Mouse (Mus musculus) kidney, adult 9 months (tissue): Measurements from ENCODE around the gene Dcbld1.
"Not testable (repeated sequence)": the region's sequence is repeated elsewhere in the genome, so short reads cannot be mapped to it uniquely, and the experiment has no call there.

ENCODE experiments used
- DNase-seq: peaks from one replicate; pipeline ENCODE4 v3.0.0; 2022

Gene Dcbld1

DNA sequence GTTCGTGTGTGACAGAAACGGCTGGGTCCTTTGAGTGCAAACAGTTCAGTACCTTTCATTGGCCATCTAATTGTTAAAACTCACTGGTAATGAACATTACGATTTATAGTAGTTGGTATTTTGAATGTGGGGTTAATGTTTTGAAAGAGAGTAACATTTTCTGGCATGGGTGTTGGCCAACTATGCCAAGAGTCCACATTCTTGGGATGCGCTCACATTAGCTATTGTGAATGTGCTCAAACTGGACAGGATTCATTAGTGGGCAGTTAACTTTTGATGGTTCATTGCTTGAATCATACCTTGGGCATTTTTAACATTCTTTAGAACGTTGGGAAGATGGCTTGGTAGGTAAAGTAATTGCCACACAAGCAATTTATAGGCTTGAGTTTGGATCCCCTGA lies 30.7 kb downstream of the Dcbld1 start:
- DNase-seq: peak; percentile 77

GRCm38 (mm10) chr10:52268879-52269278 lies 35.5 kb downstream of the Dcbld1 start:
- no peak for DNase-seq

GRCm38 (mm10) chr10:52271385-52271784 lies 38.0 kb downstream of the Dcbld1 start:
- no peak for DNase-seq

DNA sequence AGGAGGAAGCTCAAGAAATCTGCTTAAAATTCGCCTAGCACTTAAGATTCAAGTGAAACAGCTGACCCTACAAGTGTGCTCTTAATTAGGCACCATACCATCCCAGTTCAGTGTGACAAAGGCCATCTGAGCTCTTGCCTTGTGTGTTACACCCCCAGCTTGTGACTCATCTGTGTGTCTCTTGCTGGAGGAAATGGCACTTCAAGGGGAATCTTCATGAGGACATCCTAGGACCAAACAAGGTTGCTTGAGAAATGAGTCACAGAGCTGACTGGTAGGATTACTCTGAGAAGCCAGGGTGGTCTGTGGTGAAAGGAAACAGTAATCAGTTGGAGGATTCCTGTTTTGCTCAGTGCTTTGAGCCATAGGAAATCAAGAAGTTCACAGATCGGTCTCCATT lies 39.6 kb downstream of the Dcbld1 start:
- DNase-seq: no peak

DNA sequence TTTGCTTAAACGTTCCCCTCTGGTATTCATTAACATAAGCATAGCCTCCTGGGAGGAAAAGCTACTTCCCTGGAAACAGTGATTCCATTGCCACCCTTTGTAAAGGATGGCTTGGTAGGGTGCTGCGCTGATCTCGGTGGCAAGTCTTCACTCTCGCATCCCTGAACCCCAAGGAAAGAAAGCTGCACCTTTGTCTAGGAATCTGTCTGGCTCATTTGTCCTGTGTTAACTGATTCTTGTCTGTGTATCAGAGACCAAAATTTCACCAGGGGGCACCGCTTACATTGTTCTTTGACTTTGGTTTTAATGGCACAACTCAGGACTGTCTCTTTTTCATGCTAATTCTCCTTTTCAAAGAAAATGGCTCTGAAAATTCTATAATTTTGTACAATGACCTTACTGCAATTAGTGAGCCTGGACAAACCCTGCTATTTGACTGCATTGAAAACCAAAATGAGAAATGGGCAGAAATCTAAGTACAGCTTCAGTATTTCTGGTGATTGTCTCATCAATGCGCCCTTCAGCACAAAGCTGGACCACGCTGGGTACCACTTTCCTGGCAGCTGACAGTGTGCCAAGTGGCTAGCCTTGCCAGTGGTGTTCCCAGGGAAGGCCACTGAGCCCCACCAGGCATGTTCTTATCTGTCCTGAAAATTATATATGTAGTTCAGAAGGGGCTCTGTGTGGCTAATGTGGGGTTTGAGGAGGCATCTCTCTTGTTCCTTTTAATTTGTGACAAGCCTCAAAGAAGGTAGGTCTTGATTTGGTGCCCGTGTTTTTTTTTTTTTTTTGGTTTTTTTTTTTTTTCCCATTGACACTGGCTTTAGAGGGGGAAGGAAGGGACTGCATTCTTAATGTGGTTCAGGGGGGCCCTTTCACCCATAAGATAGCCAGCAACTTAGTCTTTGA lies 40.8 kb downstream of the Dcbld1 start:
- DNase-seq: no peak

GRCm38 (mm10) chr10:52274910-52275604 lies 41.6 kb downstream of the Dcbld1 start:
- peak; percentile 41 for DNase-seq

DNA sequence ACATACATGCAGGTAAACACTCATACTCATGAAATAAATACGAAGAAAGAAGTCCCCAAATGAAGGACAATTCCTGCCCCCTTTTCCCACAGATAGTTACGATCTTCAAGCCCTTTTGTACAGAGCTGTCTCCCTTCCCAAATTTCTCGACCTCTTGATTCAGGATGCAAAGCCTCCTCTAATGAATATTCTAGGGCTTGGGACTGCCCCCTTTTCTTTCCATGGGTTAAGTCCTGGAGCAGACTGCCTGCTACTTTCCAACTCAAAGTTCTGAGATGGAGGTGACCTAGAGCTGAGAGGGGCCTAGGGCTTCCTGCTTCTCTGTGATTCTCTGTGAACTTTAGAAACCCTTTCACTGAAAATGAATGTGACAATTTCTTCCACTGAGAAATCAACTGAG lies 43.2 kb downstream of the Dcbld1 start:
- DNase-seq: no peak

DNA sequence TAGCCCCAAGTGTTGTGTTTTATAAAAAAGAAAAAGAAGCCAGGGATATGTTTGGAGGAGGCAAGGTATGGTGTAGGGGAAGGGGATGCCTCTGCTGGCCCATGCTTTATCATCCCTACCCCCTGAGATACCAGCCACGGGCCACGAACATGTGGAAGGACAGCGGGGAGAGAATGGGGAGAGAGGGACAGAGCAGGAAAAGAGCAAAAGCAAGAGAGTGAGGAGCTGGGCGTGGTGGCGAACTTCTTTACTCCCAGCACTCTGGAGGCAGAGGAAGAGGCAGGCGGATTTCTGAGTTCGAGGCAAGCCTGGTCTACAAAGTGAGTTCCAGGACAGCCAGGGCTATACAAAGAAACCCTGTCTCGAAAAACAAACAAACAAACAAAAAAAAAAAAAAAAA lies 44.1 kb downstream of the Dcbld1 start:
- not testable (repeated sequence) for DNase-seq

GRCm38 (mm10) chr10:52278011-52278434 lies 44.6 kb downstream of the Dcbld1 start:
- DNase-seq: peak; percentile 81

DNA sequence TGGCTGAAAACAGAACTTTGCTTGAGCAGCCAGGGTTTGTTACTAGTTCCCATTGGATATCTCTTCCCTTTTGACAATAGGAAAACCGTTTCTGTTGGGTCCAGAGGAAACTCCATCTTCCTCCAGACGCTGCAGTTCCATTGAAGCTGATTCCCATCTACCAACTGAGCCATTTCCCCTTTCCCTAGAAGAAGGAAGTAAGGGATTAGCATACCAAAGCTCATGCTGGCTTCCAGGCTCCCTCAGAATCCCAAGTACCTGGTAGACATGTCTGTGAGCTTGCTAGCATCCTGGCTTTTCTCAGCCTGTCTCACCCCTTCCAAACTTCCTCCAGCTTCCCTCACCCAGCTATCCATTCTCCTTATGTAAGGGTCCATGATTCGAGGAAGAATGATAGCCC lies 45.4 kb downstream of the Dcbld1 start:
- no peak for DNase-seq

- DNase-seq: no peak
Observed at GRCm38 (mm10) chr10:52279876-52280275, 46.5 kb downstream of the Dcbld1 start.

DNA sequence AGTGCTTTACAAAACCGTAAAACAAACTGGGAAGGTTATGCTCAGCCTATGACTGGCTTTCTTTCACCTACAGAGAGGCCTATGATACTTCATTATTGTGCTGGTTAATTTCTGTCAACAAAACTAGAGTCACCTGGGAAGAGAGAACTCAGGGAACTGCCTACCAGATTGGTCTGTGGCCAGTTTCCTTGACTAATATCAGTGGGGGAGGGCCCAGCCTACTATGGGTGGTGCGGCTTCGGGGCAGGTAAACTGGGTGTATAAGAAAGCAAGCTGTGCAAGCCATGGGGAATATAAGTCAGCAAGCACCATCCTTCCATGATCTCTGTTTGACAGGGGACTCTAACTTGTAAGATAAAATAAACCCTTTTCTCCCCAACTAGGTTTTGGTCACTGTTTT lies 47.2 kb downstream of the Dcbld1 start:
- DNase-seq: peak; percentile 23

GRCm38 (mm10) chr10:52281337-52281736 lies 47.9 kb downstream of the Dcbld1 start:
- peak; percentile 43 for DNase-seq

DNA sequence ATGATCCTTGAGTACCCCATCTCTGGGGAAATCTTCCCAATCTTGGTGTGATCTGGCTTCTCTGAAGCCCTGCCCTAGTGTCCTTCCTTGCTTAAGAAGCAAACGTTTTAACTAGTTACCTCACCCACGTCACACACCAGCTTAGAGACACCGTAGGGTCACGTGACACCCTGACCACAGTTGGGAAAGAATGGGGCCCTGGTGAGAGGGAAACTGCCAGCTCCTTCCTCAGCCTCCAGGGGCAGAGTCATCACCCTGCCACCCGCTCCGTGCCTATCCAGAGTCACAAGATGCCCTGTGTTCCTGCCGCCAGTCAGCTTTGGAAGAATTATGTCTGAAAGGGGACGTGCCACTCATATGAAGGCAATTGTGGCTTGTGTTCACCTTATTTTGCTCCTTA lies 51.2 kb downstream of the Dcbld1 start:
- no peak for DNase-seq

DNA sequence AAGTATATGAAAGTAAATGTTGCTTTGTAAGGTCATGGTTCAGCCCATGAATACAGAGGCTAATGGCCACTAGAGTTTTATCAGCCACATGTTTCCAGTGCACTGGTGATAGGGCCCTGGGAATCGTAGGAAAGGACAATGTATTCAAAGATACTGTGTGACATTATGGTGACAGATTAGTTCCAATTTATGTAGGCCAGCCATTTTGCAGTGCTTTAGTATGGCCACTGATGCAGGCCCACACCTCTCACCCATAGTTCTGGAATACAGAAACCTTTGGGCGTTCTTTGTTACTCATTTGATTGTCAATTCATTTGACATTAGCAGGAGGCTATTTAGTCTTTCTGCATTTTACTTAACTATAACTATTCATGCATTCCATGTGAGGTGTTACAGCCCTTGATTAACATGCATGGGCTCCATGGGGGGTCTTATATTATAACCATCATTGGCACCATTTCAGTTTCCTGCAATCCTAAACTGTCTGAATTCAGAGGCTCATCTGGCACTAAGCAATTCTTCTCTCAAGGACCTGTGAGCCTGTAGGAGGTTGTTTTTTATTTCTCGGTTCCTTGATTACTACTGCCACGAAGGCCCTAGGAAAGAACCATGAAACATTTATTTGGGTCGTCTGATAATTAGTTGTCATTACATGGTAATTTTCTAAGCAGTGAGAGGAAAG lies 54.6 kb downstream of the Dcbld1 start:
- DNase-seq: no peak

DNA sequence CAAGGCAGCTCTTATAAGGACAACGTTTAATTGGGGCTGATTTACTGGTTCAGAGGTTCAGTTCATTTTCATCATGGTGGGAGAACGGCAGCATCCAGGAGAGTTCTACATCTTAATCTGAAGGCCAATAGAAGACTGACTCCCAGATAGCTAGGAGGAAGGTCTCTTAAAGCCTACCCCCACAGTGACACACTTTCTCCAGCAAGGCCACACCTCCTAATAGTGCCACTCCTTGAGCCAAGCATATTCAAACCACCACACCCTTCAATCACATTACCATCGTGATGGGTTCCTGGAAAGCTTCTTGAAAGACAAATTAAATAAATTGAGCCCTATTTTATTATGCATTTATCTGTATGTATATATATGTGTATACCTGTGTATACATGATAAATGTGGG lies 55.8 kb downstream of the Dcbld1 start:
- DNase-seq: no peak

- not testable (repeated sequence) for DNase-seq
Observed at GRCm38 (mm10) chr10:52292391-52292790, 59.0 kb downstream of the Dcbld1 start.

DNA sequence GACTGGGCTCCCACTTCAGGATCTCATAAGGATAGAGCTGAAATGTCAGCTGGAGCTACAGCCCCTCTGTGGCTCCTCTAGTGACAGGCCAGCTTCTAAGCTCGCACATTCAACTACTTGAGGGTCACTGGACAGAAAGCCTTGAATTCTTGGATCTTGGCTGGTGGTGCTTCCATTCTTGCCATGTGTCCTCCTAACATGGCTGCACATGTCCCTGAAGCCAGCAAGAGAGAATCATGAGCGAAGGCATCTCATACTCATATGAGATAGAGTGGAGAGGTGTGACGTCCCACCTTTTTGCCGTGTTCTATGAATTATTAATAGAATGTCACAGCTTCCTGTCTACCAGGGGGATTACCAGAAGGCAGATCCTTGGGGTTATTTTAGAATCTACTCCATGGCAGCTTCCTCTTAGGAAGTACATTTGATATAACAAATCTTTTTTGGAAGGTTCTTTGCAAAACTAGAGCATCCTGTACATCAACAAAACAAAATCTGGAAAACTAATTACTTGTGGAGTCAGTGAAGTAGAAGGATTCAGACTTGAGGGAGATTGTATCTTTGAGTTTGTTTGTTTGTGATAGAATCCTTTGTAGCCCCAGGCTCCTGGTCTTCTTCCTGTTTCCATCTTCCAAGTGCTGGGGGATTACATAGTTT lies 60.6 kb downstream of the Dcbld1 start:
- peak; percentile 40 for DNase-seq

DNA sequence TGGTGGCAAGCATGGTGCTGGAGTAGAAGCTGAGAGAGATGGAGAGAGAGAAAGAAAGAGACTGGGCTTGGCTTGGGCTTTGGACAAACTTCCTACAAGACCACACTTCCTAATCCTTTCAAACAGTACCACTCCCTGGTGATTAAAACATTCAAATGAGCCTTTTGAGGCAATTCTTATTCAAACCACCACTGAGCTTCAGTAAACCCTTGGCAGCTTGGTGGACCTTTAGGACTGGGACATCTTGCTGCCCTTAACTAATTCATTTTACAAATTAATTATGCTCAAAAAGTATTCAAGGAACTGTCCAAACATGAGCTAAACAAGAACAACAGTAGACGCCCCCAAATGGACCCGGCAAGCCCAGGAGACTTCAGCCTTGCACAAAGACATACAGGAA lies 62.5 kb downstream of the Dcbld1 start:
- DNase-seq: no peak

DNA sequence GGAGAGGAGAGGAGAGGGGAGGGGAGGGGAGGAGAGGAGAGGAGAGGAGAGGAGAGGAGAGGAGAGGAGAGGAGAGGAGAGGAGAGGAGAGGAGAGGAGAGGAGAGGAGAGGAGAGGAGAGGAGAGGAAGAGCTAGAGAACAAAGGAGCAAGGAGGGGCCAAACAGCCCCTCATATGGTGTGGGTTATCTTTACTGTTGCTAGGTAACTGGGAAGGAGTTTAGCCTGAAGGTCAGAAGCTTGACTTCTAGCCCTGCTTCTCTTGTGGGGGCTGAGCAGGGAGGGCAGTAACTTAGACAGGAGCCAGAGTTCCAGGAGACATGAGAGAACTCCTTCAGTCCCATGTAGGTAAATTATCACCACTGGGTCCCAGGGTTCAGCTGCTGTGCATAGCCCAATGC lies 65.1 kb downstream of the Dcbld1 start:
- DNase-seq: not testable (repeated sequence)

GRCm38 (mm10) chr10:52301766-52302165 lies 68.3 kb downstream of the Dcbld1 start:
- no peak for DNase-seq

DNA sequence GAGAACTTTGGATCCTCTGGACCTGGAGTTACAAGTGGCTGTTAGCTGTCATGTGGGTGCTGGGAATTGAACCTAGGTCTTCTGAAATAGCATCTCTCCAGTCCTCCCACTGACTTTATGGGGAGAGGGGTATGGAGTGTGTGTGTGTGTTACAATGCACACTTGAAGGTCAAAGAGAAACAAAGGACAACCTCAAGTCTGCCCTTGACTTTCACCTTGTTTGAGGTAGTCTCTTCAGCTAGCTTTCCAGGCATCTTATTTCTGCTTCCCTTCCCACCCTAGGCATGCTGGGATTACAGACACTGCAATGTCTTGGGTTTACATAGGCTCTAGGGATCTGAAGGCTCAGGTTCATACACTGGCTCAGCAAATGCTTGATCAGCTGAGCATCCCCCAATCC lies 68.9 kb downstream of the Dcbld1 start:
- DNase-seq: no peak

DNA sequence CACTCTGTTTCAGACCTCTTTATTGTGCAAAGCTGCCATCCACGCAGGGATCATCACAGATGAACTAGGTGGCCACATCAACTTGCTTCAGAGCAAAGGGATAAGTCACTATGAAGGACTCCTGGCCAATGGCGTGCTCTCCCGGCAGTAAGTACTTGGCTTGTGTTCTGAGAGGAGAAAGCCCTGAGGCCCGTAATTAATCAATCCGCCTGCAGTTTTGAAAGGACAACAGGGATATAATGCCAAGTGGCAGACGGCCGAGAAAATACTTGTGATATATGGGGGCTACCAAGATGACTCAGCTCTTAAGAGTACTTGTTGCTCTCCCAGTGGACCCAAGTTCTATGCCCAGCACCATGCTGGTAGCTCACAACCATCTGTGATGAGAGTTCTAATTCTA lies 71.2 kb downstream of the Dcbld1 start:
- peak; percentile 31 for DNase-seq
